Mouse (Mus musculus) heart, postnatal 0 days (tissue): Measurements from ENCODE around the gene Cep72. TPM values are rescaled to one million over a fixed set of nuclear protein-coding genes. Genes with fewer than 3 reads are reported as not detected.
"Not testable (repeated sequence)": the region's sequence is repeated elsewhere in the genome, so short reads cannot be mapped to it uniquely, and the experiment has no call there.

ENCODE experiments used
- ATAC-seq: fragments of 200-750 bp; cut with Nextera tagmentation; 2 replicates; pipeline ENCODE4 v1.8.0; 2017; ENCODE audit warnings: low read depth, moderate number of reproducible peaks, moderate library complexity; ENCODE audit not compliant: insufficient read depth
- DNase-seq: peaks from one replicate; pipeline ENCODE4 v3.0.0-alpha.2; 2016; ENCODE audit warnings: low spot score
- H3K27ac ChIP-seq: fragments of 300-500 bp; sonication (generic); 2 replicates; pipeline ENCODE4 v1.5.1; 2014; ENCODE audit warnings: low read depth, mild to moderate bottlenecking
- H3K27me3 ChIP-seq: fragments of 300-500 bp; sonication (generic); 2 replicates; pipeline ENCODE4 v1.6.1; 2014; ENCODE audit warnings: low read length, mixed read lengths; ENCODE audit not compliant: control insufficient read depth, insufficient read depth
- H3K36me3 ChIP-seq: fragments of 300-500 bp; sonication (generic); replicated peaks from 2 replicates; pipeline ENCODE4 v1.6.1; 2014; ENCODE audit warnings: low read length, mixed read lengths; ENCODE audit not compliant: control insufficient read depth, insufficient read depth
- H3K4me1 ChIP-seq: fragments of 300-500 bp; sonication (generic); 2 replicates; pipeline ENCODE4 v1.6.1; 2014; ENCODE audit warnings: antibody characterized with exemption; ENCODE audit not compliant: control insufficient read depth, insufficient read depth
- H3K4me2 ChIP-seq: fragments of 300-500 bp; sonication (generic); 2 replicates; pipeline ENCODE4 v1.6.1; 2014; ENCODE audit warnings: low read depth, mild to moderate bottlenecking, low read length, moderate library complexity
- H3K4me3 ChIP-seq: fragments of 300-500 bp; sonication (generic); 2 replicates; pipeline ENCODE4 v1.5.1; 2014; ENCODE audit warnings: low read depth, low read length
- H3K9ac ChIP-seq: fragments of 300-500 bp; sonication (generic); replicated peaks from 2 replicates; pipeline ENCODE4 v1.6.1; 2014; ENCODE audit warnings: low read depth, low read length, mixed read lengths
- H3K9me3 ChIP-seq: fragments of 300-500 bp; sonication (generic); replicated peaks from 2 replicates; pipeline ENCODE4 v1.6.1; 2016; ENCODE audit warnings: low read length; ENCODE audit not compliant: control insufficient read depth
- CTCF ChIP-seq: IDR thresholded peaks from 2 replicates; pipeline ENCODE4 v1.5.1; 2016; ENCODE audit warnings: antibody characterized with exemption, control low read depth, low read depth
- EP300 ChIP-seq: IDR thresholded peaks from 2 replicates; pipeline ENCODE4 v1.6.1; 2016; ENCODE audit warnings: antibody characterized with exemption, low read depth
- WGBS: fragments of 180-500 bp; shearing (Covaris S2); extraction: QIAGEN DNeasy Blood & Tissue Kit; methylation state at CpG from one replicate; pipeline ENCODE4 v1.1.7; 2014; 5-methylcytosine and 5-hydroxymethylcytosine counted together
- polyA plus RNA-seq: library from polyadenylated mRNA; unstranded; fragments of >200 nt; fragmentation: Nextera tagmentation; extraction: Ambion mirVana; gene quantifications from 2 replicates; pipeline ENCODE4 v1.2.1, GENCODE M21; 2015
- total RNA-seq: library from RNA; depleted of rRNA; stranded (reverse); fragments of >200 nt; gene quantifications from 2 replicates; pipeline ENCODE4 v1.2.3, GENCODE M21; 2014; ENCODE audit warnings: low replicate concordance

Cep72 gene
- total and polyA plus RNA-seq, 2 experiments from 2014 or later, result 3.9 to 4.5 TPM

- no peak overlapping the region for H3K4me3 ChIP-seq
- H3K36me3 ChIP-seq, result no peaks in the 10 kb centered on the region
- H3K27ac ChIP-seq, result no peak overlapping the region
- 82% methylated on average over 4 of the region's 4 CpGs for WGBS
- H3K27me3 ChIP-seq, result no peaks in the 10 kb centered on the region
- no peak overlapping the region for H3K4me2 ChIP-seq
- peaks cover 8% of the 10 kb centered on the region; the same call in 1 of the 2 replicates for H3K4me1 ChIP-seq
- no peaks in the 10 kb centered on the region for H3K9me3 ChIP-seq
- DNase-seq (no peak), ATAC-seq (no peak)
- TF ChIP-seq CTCF, result no peak
- no peak for TF ChIP-seq EP300
- no peak overlapping the region for H3K9ac ChIP-seq
Measured at GRCm38 (mm10) chr13:74015908-74016307, 46.2 kb downstream of the Cep72 start.

- no peaks in the 10 kb centered on the region for H3K27me3 ChIP-seq
- H3K4me3 ChIP-seq, result peak overlapping the region; percentile 66
- H3K36me3 ChIP-seq, result no peaks in the 10 kb centered on the region
- DNase-seq, result no peak
- ATAC-seq, result no peak
- 19% methylated on average over 3 of the region's 3 CpGs for WGBS
- H3K27ac ChIP-seq, result no peak overlapping the region
- TF ChIP-seq EP300, result no peak
- TF ChIP-seq CTCF, result no peak
- H3K4me2 ChIP-seq, result peak overlapping the region; percentile 95
- H3K9ac ChIP-seq, result peak overlapping the region; percentile 46
- no peaks in the 10 kb centered on the region for H3K9me3 ChIP-seq
- H3K4me1 ChIP-seq, result peaks cover 12% of the 10 kb centered on the region; the same call in 1 of the 2 replicates
Measured at GRCm38 (mm10) chr13:74010678-74011077, 51.4 kb downstream of the Cep72 start.

- peak; percentile 54 for DNase-seq
- 1% methylated on average over 55 of the region's 55 CpGs for WGBS
- H3K9ac ChIP-seq, result peak overlapping the region; percentile 46
- no peak for ATAC-seq
- H3K27ac ChIP-seq, result peak overlapping the region; percentile 49; the same call in 1 of the 2 replicates
- H3K4me1 ChIP-seq, result peaks cover 12% of the 10 kb centered on the region; the same call in 1 of the 2 replicates
- H3K36me3 ChIP-seq, result no peaks in the 10 kb centered on the region
- peak overlapping the region; percentile 95 for H3K4me2 ChIP-seq
- TF ChIP-seq EP300, result no peak
- no peak for TF ChIP-seq CTCF
- H3K4me3 ChIP-seq, result peak overlapping the region; percentile 66
- no peaks in the 10 kb centered on the region for H3K9me3 ChIP-seq
- H3K27me3 ChIP-seq, result no peaks in the 10 kb centered on the region
Measured at GRCm38 (mm10) chr13:74009791-74010614, 52.1 kb downstream of the Cep72 start.

GRCm38 (mm10) chr13:74008948-74009718 is 53.0 kb downstream of the Cep72 start, which contains the start of gene Tppp:
Tppp (plus strand) TSS chr13:74009407.
- peak within 1 kb of the TSS; percentile 49 for H3K27ac ChIP-seq

GRCm38 (mm10) chr13:74008216-74008615 is 53.9 kb downstream of the Cep72 start:
- not testable (repeated sequence) for H3K36me3 ChIP-seq, H3K27me3 ChIP-seq, DNase-seq, H3K9me3 ChIP-seq, ATAC-seq, H3K27ac ChIP-seq, H3K9ac ChIP-seq, H3K4me1 ChIP-seq
- Histone ChIP-seq H3K4me3 (peak overlapping the region; percentile 66; the same call in 1 of the 2 replicates), H3K4me2 (peak overlapping the region; percentile 95)
- 79% methylated on average over 2 of the region's 2 CpGs for WGBS

More at GRCm38 (mm10) chr13:74008948-74009718, 53.0 kb downstream of the Cep72 start, which contains the start of gene Tppp:
- ATAC-seq (peak; percentile 98), DNase-seq (peak; percentile 93)
- H3K27me3 ChIP-seq, result no peaks in the 10 kb centered on the region
- peak within 1 kb of the TSS; percentile 66 for H3K4me3 ChIP-seq
- peak within 1 kb of the TSS; percentile 95 for H3K4me2 ChIP-seq
- peak within 1 kb of the TSS; percentile 46 for H3K9ac ChIP-seq
- TF ChIP-seq EP300 (no peak), CTCF (no peak)
- H3K36me3 ChIP-seq, result no peaks in the 10 kb centered on the region
- H3K9me3 ChIP-seq, result no peaks in the 10 kb centered on the region
- WGBS, result under 1% methylated on average over 54 of the region's 56 CpGs
- H3K4me1 ChIP-seq, result peaks cover 11% of the 10 kb centered on the region; the same call in 1 of the 2 replicates

- not testable (repeated sequence) for DNase-seq, H3K9ac ChIP-seq, H3K27me3 ChIP-seq, H3K36me3 ChIP-seq, ATAC-seq, H3K4me3 ChIP-seq, H3K4me2 ChIP-seq, H3K27ac ChIP-seq, H3K9me3 ChIP-seq, H3K4me1 ChIP-seq
- 87% methylated on average over 4 of the region's 4 CpGs for WGBS
Measured at GRCm38 (mm10) chr13:74006881-74007280, 55.2 kb downstream of the Cep72 start.
